Mouse (Mus musculus) cerebellum, adult 11-12 months (tissue): ENCODE data around the gene Hoxb1.

ENCODE experiments used
- DNase-seq: peaks from one replicate; pipeline ENCODE4 v3.0.0; 2022

Gene Hoxb1

GRCm38 (mm10) chr11:96365441-96366091 lies at the start of gene Hoxb1:
Gene Hoxb1, plus strand, starts transcription at chr11:96365752.
- no peak for DNase-seq

- DNase-seq, result no peak
Measured at GRCm38 (mm10) chr11:96316696-96317607, 48.6 kb upstream of the Hoxb1 start.

GRCm38 (mm10) chr11:96317608-96318367 lies 47.8 kb upstream of the Hoxb1 start, which contains the start of gene Hoxb4:
Gene Hoxb4, plus strand, starts transcription at chr11:96318267.
- no peak for DNase-seq

- no peak for DNase-seq
Measured at GRCm38 (mm10) chr11:96318368-96319070, 47.0 kb upstream of the Hoxb1 start.

- DNase-seq, result no peak
Measured at GRCm38 (mm10) chr11:96319071-96319902, 46.3 kb upstream of the Hoxb1 start.

- DNase-seq, result no peak
Measured at GRCm38 (mm10) chr11:96319910-96320309, 45.6 kb upstream of the Hoxb1 start.

- DNase-seq, result no peak
Measured at GRCm38 (mm10) chr11:96320688-96321087, 44.9 kb upstream of the Hoxb1 start.

- no peak for DNase-seq
Measured at GRCm38 (mm10) chr11:96321846-96322245, 43.7 kb upstream of the Hoxb1 start.

- no peak for DNase-seq
Measured at GRCm38 (mm10) chr11:96322738-96323137, 42.8 kb upstream of the Hoxb1 start.

- DNase-seq, result no peak
Measured at GRCm38 (mm10) chr11:96323154-96323553, 42.4 kb upstream of the Hoxb1 start, which contains the start of gene Hoxb3. Gene Hoxb3, plus strand, starts transcription at chr11:96323326.

GRCm38 (mm10) chr11:96324125-96324524 lies 41.4 kb upstream of the Hoxb1 start:
- no peak for DNase-seq

- no peak for DNase-seq
Measured at GRCm38 (mm10) chr11:96324965-96325364, 40.6 kb upstream of the Hoxb1 start.

GRCm38 (mm10) chr11:96325747-96326212 lies 39.8 kb upstream of the Hoxb1 start:
- no peak for DNase-seq

- no peak for DNase-seq
Measured at GRCm38 (mm10) chr11:96326705-96327104, 38.8 kb upstream of the Hoxb1 start.

- DNase-seq, result no peak
Measured at GRCm38 (mm10) chr11:96327122-96327521, 38.4 kb upstream of the Hoxb1 start.

- DNase-seq, result no peak
Measured at GRCm38 (mm10) chr11:96327750-96328149, 37.8 kb upstream of the Hoxb1 start.

- DNase-seq, result no peak
Measured at GRCm38 (mm10) chr11:96328605-96329004, 36.9 kb upstream of the Hoxb1 start.

- no peak for DNase-seq
Measured at GRCm38 (mm10) chr11:96332105-96332504, 33.4 kb upstream of the Hoxb1 start.

GRCm38 (mm10) chr11:96332618-96333032 lies 32.9 kb upstream of the Hoxb1 start:
- no peak for DNase-seq

GRCm38 (mm10) chr11:96333241-96334001 lies 32.1 kb upstream of the Hoxb1 start:
- DNase-seq, result no peak

GRCm38 (mm10) chr11:96334002-96334364 lies 31.6 kb upstream of the Hoxb1 start:
- DNase-seq, result no peak
